Mouse (Mus musculus) testis, adult 2 months (tissue): ENCODE data around the gene Ankrd23. TPM values are rescaled to one million over a fixed set of nuclear protein-coding genes. Genes with fewer than 3 reads are reported as not detected.

Source experiments
- H3K27ac ChIP-seq: fragments of 200-500 bp; 2 replicates; pipeline ENCODE4 v1.5.1; 2012; ENCODE audit warnings: low read depth, low read length; ENCODE audit not compliant: control insufficient read depth, insufficient read depth
- H3K27me3 ChIP-seq: fragments of 200-500 bp; 2 replicates; pipeline ENCODE4 v1.6.1; 2012; ENCODE audit warnings: mild to moderate bottlenecking, low read length, moderate library complexity; ENCODE audit not compliant: control insufficient read depth, insufficient read depth
- H3K36me3 ChIP-seq: fragments of 200-500 bp; 2 replicates; pipeline ENCODE4 v1.6.1; 2012; ENCODE audit warnings: mild to moderate bottlenecking, low read length; ENCODE audit not compliant: control insufficient read depth, insufficient read depth
- H3K4me1 ChIP-seq: fragments of 200-500 bp; 2 replicates; pipeline ENCODE4 v1.6.1; 2012; ENCODE audit warnings: low read length; ENCODE audit not compliant: control insufficient read depth, insufficient read depth
- H3K4me3 ChIP-seq: fragments of 200-500 bp; 2 replicates; pipeline ENCODE4 v1.5.1; 2012; ENCODE audit warnings: low read depth, mild to moderate bottlenecking, low read length, moderate library complexity, mixed read lengths; ENCODE audit not compliant: control insufficient read depth
- CTCF ChIP-seq: fragments of 200-500 bp; IDR thresholded peaks from 2 replicates; pipeline ENCODE4 v1.5.1; 2012; ENCODE audit warnings: low read depth, mild to moderate bottlenecking, inconsistent platforms, low read length, moderate library complexity; ENCODE audit not compliant: control insufficient read depth, insufficient read depth, insufficient replicate concordance
- POLR2A ChIP-seq: fragments of 200-500 bp; IDR thresholded peaks from 2 replicates; pipeline ENCODE4 v1.6.1; 2012; ENCODE audit warnings: low read depth, mild to moderate bottlenecking, inconsistent platforms, low read length, moderate library complexity; ENCODE audit not compliant: control insufficient read depth
- polyA plus RNA-seq: library from polyadenylated mRNA; depleted of rRNA; stranded (reverse); fragments of >200 nt; gene quantifications from 2 replicates; pipeline ENCODE4 v1.2.3, GENCODE M21; 2012

Ankrd23 gene
- polyA plus RNA-seq, 1 experiment: 11.0 TPM

DNA sequence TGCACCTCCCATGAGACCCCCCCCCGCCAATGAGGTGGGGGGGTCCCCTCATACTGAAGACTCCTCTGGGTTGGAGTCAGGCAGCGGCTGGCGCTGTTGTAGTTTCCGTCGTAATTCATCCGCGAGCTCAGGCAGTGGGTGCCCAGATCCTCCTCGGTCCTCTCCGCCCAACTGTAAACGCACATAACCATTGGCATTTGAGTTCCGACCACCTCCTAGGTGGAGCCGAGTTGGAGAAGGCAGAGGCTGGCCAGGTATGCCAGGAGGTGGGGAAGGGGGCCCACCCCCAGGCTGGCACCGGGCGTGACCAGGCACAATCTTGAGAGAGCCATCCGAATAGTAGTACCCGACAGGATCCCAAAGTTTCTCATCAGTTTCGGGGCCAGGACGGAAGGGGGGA, 12.8 kb upstream of the Ankrd23 start:
- no peak for TF ChIP-seq CTCF
- no peak for TF ChIP-seq POLR2A
- Histone ChIP-seq H3K4me3 (no peak overlapping the region), H3K27me3 (no peaks in the 10 kb centered on the region), H3K4me1 (peaks cover 15% of the 10 kb centered on the region), H3K27ac (no peak overlapping the region), H3K36me3 (peaks cover 5% of the 10 kb centered on the region)

DNA sequence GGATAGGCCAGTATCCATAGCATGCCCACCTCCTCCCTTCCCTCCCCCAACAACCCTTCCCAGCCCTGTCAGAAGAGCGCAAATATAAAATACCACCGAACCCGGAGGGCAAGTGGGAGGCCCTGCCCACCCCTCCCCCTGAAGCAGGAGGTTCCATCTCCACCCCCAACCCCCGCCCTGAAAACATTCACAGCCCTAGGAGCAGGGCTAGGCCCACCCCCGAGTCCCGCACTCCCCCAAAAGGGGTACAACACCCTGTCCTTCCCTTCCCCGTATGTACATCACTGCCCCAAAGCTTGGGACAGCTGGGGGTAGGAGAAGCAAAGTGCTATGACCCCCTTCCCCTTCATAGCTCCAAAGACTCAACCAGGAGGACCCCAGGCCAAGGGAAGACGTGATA, 12.1 kb upstream of the Ankrd23 start:
- peaks cover 5% of the 10 kb centered on the region for H3K36me3 ChIP-seq
- H3K27me3 ChIP-seq: no peaks in the 10 kb centered on the region
- no peak overlapping the region for H3K4me3 ChIP-seq
- H3K4me1 ChIP-seq: peaks cover 15% of the 10 kb centered on the region
- no peak overlapping the region for H3K27ac ChIP-seq
- TF ChIP-seq POLR2A (no peak), CTCF (no peak)

DNA sequence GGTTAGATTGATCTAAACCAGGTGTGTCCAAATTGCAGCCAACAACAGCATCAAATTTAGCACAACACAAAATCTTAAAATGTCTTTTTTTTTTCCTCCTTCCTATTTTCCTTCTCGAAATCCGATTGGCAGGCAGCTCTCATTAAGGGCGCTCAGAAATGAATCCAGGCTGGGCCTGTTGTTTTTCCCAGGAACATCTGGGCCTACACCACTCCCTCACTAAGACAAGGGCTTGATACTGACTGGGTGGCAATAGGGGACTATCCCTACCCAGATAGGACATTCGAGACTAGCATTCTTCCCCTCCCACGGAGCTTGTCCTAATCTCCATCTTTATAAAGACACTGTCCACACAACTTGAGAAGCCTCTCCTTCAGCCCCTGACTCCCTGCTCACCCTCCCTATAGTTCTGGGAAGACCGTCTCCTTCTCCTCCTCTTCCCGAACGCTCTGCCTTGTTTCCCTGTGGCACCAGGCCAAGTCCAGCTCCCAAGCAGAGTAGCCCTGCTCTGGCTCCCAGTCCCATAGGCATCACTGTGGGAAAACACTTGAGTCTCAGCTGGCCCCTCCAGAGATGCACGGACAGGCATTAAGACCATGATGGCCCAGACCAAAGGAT, 11.4 kb upstream of the Ankrd23 start:
- peak overlapping the region; percentile 9; the same call in 1 of the 2 replicates for H3K27ac ChIP-seq
- TF ChIP-seq POLR2A (no peak), CTCF (no peak)
- peaks cover 5% of the 10 kb centered on the region for H3K36me3 ChIP-seq
- no peak overlapping the region for H3K4me3 ChIP-seq
- H3K27me3 ChIP-seq: no peaks in the 10 kb centered on the region
- H3K4me1 ChIP-seq: peaks cover 15% of the 10 kb centered on the region

DNA sequence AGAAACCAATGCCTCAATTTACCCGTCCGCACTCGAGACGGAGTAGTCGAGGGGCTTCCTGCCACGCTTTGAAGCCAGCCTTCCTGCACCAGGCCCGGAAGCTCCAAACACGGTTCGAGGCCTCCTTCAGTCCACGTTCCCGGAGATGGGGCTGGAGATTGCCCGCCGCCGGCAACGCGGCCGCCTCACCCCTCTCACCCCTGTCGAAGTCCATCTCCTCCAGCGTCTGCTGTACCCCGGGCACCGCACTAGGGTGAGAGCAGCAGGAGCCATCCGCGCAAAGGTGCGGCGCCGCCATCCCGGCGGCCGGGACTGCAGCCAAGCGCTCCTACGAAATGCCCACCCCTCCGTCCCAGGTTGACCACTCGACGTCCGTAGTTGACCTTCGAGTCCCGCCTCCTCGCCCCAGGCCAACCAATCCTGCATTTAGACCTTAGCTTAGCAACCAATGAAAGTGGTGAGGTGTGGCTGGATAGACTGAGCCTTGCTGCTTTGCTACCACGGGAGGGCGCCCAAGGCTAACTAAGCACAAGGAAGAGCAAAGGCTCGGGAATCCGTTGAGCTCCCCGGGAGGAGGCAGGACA, 10.3 kb upstream of the Ankrd23 start, which contains the start of gene Ankrd39:
Gene Ankrd39, minus strand, starts transcription at position 558 of the 584 bp plus-strand sequence.
- TF ChIP-seq CTCF (peak; percentile 93), POLR2A (peak; percentile 90)
- Histone ChIP-seq H3K27ac (peak within 1 kb of the TSS; percentile 96), H3K27me3 (no peaks in the 10 kb centered on the region), H3K4me3 (peak within 1 kb of the TSS; percentile 96), H3K4me1 (peaks cover 15% of the 10 kb centered on the region), H3K36me3 (peaks cover 2% of the 10 kb centered on the region)

DNA sequence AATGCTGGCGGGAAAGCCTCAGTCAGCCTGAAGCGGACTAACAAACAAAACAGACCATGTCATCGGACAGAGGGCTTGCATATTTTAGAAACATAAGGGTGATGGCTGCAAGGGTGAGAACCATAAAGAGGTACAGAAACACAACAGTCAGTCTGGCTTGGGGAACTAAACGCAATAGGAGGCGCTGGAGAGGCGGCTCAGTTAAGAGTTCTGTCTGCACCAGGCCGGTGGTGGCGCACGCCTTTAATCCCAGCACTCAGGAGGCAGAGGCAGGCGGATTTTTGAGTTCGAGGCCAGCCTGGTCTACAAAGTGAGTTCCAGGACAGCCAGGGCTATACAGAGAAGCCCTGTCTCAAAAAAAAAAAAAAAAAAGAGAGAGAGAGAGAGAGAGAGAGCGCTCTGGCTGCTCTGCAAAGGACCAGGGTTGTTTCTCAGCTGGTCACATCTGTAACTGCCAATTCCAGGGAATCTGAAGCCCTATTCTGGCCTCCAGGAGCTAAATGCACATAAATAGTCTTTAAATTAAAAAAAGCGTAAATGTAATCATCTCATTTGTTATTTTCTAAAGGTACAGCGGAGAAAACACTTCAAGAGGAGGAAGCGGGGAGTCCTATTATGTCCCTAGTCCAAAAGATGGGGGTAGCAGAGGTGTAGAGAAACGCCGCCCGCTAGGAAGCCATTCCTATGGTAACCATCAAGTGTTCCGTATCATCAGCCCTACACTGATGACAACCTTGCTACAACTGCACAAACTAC, 9.3 kb upstream of the Ankrd23 start:
- no peak for TF ChIP-seq CTCF
- TF ChIP-seq POLR2A: no peak
- peaks cover 15% of the 10 kb centered on the region for H3K4me1 ChIP-seq
- peaks cover 2% of the 10 kb centered on the region for H3K36me3 ChIP-seq
- H3K4me3 ChIP-seq: peak overlapping the region; percentile 96
- no peak overlapping the region for H3K27ac ChIP-seq
- no peaks in the 10 kb centered on the region for H3K27me3 ChIP-seq

DNA sequence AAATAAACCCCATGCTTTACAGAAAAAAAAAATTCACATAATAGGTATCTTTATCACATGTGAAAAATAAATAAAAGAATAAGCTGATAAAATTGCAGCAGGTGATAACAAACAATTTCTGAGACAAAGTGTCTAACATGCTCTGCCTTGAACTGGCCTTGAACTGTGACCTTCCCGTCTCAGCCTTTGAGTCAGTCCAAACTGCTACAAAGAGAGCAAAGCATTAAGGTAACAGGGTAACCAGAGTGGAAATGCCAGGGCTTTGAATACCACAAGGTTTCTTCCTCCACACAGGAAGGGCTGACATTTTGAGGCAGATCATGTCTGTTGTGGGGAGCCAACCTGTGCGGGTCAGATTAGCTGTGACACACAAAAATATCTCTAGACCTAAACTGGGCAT, 8.7 kb upstream of the Ankrd23 start:
- Histone ChIP-seq H3K4me3 (no peak overlapping the region), H3K4me1 (peaks cover 19% of the 10 kb centered on the region), H3K36me3 (no peaks in the 10 kb centered on the region; the same call in none of the 2 replicates), H3K27me3 (no peaks in the 10 kb centered on the region), H3K27ac (no peak overlapping the region)
- TF ChIP-seq POLR2A (no peak), CTCF (no peak)

DNA sequence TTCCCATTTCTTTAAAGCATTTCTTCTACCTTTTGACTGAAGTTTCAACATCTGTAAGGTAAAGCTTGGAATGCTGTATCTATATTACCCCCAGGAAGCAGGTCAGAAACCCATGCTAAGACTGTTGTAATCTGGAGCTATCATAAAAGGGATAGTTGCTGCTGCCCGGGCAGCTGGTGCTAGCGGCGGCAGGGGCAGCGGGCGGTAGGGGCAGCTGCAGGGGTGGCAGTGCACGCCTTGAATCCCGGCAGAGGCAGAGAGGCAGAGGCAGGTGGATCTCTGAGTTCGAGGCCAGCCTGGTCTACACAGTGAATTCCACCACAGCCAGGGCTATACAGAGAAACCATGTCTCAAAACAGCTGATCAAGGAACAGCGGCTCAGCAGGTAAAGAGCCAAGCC, 6.2 kb upstream of the Ankrd23 start:
- H3K27ac ChIP-seq: no peak overlapping the region
- no peaks in the 10 kb centered on the region for H3K27me3 ChIP-seq
- no peak overlapping the region for H3K4me3 ChIP-seq
- peaks cover 21% of the 10 kb centered on the region for H3K4me1 ChIP-seq
- no peaks in the 10 kb centered on the region; the same call in 1 of the 2 replicates for H3K36me3 ChIP-seq
- TF ChIP-seq POLR2A (no peak), CTCF (no peak)
